In genomic region chr3:138185290-138185689, GRCm38 (mm10) we compare ENCODE assay signal across 1 mouse cellular context.
A peak's percentile ranks its signal among the peaks of the same experiment; 100 is the strongest.
TF ChIP-seq lines count a peak whose summit lies in the region.

No protein-coding gene starts in this region.

TF ChIP-seq in CH12.LX, 34 proteins besides CTCF, POLR2A, EP300 and RAD21 (continued from another document):
- TF ChIP-seq GABPA (IDR thresholded peaks at IDR 0.05; ENCODE audit: insufficient replicate concordance, low read depth, low read length): no peak
- TF ChIP-seq TCF12 (IDR thresholded peaks at IDR 0.05; ENCODE audit: low read depth, low read length): no peak
- no peak for TF ChIP-seq POLR2AphosphoS2 (IDR thresholded peaks at IDR 0.05; ENCODE audit: low read depth, low read length)
- TF ChIP-seq MAZ (IDR thresholded peaks at IDR 0.05; ENCODE audit: low read depth, low read length): no peak
- TF ChIP-seq MAX (IDR thresholded peaks at IDR 0.05; ENCODE audit: low read length): no peak
- TF ChIP-seq USF1 (IDR thresholded peaks at IDR 0.05; ENCODE audit: low read depth, low read length): peak; percentile 17
- no peak for TF ChIP-seq NRF1 (IDR thresholded peaks at IDR 0.05; ENCODE audit: low read depth, low read length)
- TF ChIP-seq ZC3H11A (IDR thresholded peaks at IDR 0.05; ENCODE audit: low read depth, low read length): no peak
- no peak for TF ChIP-seq ZMIZ1 (IDR thresholded peaks at IDR 0.05; ENCODE audit: low read depth, low read length)
- no peak for TF ChIP-seq ZNF384 (IDR thresholded peaks at IDR 0.05; ENCODE audit: low read depth, low read length)
- no peak for TF ChIP-seq IRF4 (IDR thresholded peaks at IDR 0.05; ENCODE audit: low read depth, low read length)
- TF ChIP-seq SMC3 (IDR thresholded peaks at IDR 0.05; ENCODE audit: low read depth, low read length): no peak
- TF ChIP-seq MXI1 (IDR thresholded peaks at IDR 0.05; ENCODE audit: low read depth, low read length): no peak
- peak; percentile 7; the same call in 1 of the 2 replicates for TF ChIP-seq USF2 (conservative IDR thresholded peaks at IDR 0.05; ENCODE audit: low read depth, low read length)
- no peak for TF ChIP-seq ETS1 (conservative IDR thresholded peaks at IDR 0.05; ENCODE audit: low read depth, low read length)
- no peak for TF ChIP-seq CHD2 (IDR thresholded peaks at IDR 0.05; ENCODE audit: low read length)
- TF ChIP-seq KAT2A (IDR thresholded peaks at IDR 0.05; ENCODE audit: insufficient replicate concordance, low read length): no peak
- no peak for TF ChIP-seq MYC (IDR thresholded peaks at IDR 0.05; ENCODE audit: low read depth, low read length)
- TF ChIP-seq NELFE (IDR thresholded peaks at IDR 0.05; ENCODE audit: low read depth, low read length): no peak
- TF ChIP-seq TBP (conservative IDR thresholded peaks at IDR 0.05; ENCODE audit: low read depth, low read length): no peak
- no peak for TF ChIP-seq SIN3A (IDR thresholded peaks at IDR 0.05; ENCODE audit: low read length)
